Mouse (Mus musculus): ENCODE data around the gene Ubxn1. TPM values are rescaled to one million over a fixed set of nuclear protein-coding genes. Genes with fewer than 3 reads are reported as not detected.
"Not testable (repeated sequence)": the region's sequence is repeated elsewhere in the genome, so short reads cannot be mapped to it uniquely, and the experiment has no call there.

Ubxn1 gene
- total RNA-seq, 2 experiments from 2014 or later = 190 to 208 TPM

DNA sequence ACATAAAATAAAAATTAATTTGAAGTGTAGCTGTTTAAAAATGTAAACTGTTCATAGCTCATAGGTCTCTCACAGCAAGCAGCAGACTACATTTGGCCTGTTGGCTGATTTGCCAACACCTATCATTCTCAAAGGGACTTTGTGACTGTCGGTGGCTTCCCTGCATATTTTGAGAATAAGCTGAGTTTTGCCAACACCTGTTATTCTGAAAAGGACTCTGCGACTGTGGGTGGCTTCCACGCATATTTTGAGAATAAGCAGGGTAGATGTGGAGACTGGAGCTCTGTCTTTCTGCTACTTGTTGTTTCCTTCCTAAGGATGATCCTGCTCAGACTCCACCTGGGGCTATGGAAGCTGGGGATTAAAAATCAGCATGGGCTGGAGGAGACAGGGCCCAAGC lies 18.2 kb upstream of the Ubxn1 start:
- DNase-seq = no peak

- no peak for DNase-seq
Measured at GRCm38 (mm10) chr19:8857689-8858088, 13.6 kb upstream of the Ubxn1 start.

DNA sequence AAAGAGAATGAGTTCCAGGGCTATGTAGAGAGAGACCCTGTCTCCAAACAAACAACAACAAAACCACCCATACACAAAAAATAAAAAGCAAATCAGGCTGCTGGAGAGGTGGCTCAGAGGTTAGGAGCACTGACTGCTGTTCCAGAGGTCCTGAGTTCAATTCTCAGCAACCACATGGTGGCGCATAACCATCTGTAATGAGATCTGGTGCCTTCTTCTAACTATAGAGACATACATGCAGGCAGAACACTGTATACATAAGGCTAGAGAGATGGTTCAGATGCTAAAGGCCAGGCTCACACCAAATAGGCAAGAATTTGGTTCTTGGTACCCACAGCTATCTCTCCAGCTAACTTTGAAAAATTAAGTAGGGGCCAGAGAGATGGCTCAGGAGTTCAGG lies 12.3 kb upstream of the Ubxn1 start:
- DNase-seq = no peak

GRCm38 (mm10) chr19:8864265-8864664 lies 7.0 kb upstream of the Ubxn1 start:
- DNase-seq = no peak

- not testable (repeated sequence) for DNase-seq
Measured at GRCm38 (mm10) chr19:8870381-8870780, 915 bp upstream of the Ubxn1 start.

DNA sequence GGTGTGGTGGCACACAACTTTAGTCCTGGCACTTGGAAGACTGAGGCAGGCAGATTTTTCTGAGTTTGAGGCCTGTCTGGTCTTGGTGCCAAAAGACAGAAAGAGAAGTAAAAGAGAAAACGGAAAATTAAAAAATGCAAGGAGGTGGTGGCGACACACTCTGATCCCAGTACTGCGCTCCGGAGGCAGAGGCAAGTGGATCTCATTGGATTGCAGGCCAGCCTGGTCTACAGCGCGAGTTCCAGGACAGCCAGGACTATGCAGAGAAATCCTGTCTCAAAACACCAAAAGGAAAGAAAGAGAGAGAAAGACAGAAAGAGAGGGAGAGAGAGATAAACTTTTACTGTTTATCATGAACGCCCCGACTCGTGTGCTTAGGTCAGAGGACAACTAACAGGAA lies 458 bp upstream of the Ubxn1 start:
- DNase-seq = no peak

DNA sequence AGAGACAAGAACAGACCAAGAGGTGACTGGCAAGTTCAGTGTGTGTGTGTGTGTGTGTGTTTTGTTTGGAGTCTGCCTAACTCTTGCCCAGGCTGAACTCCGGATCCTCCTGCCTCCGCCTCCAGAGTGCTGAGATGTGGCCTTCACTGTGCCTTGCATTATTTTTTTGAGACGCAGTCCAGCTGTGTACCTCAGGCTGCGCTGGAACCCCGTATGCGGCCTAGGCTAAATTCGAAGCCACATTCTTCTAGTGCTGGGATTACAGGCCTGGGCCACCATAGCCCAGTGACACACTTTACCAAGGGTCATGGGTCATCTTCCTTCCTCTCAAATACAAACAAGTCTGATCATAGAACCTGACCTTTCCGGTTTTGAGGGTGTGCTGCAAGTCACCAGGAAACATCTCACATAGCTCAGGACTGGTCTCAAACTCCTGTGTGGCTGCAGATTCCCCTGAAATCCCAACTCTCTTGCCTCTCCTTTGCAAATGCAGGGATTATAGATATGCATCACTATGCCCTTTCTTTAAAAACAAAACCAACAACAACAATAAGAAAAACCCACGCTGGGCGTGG lies 1.1 kb downstream of the Ubxn1 start:
- no peak for DNase-seq

- DNase-seq = no peak
Measured at GRCm38 (mm10) chr19:8875031-8875430, 3.7 kb downstream of the Ubxn1 start.

GRCm38 (mm10) chr19:8880311-8881033 lies 9.2 kb downstream of the Ubxn1 start, which contains the start of gene Uqcc3:
TSS of gene Uqcc3 (minus strand) at chr19:8880923.
- DNase-seq = peak; percentile 88

DNA sequence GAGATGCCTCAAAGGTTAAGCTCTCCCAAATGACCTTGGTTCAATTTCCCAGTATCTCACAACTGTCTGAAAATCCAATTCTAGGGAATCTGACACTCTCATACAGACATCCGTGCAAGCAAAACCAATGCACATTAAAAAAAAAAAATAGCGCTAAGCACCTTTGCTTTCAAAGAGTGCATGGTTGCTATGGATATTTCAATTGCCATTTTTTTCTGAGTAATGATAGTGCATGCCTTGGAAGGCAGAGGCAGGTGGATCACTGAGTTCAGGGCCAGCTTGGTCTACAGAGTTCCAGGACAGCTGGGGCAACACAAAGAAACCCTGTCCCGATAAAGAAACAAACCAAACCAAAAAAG lies 9.7 kb downstream of the Ubxn1 start:
- DNase-seq = no peak

DNA sequence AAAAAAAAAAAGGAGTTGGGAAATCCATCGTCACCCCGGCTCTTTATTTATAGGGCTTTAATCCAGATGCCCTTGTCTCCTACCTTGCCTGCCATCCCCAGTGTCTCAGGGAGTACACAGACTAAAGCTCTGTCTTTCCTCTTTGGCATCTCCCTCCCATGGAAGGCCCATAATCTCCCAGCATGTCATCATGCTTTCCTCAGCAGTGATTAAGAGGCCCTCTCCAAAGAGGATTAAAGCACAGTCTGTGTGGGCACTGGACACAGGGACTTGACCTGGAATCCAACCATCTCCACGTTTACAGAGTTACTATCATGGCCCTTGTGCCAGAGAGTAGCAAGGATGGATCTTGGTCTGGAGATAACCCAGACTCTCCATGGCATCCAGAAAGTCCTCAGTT lies 12.3 kb downstream of the Ubxn1 start, which contains the start of the genes Lbhd1 and Gm49403:
Lbhd1 (plus strand) TSS at position 117 of the 400 bp plus-strand sequence.
Gm49403 (plus strand) TSS at position 315 of the 400 bp plus-strand sequence.
- no peak for DNase-seq

- no peak for DNase-seq
Measured at GRCm38 (mm10) chr19:8886916-8887584, 15.8 kb downstream of the Ubxn1 start.

DNA sequence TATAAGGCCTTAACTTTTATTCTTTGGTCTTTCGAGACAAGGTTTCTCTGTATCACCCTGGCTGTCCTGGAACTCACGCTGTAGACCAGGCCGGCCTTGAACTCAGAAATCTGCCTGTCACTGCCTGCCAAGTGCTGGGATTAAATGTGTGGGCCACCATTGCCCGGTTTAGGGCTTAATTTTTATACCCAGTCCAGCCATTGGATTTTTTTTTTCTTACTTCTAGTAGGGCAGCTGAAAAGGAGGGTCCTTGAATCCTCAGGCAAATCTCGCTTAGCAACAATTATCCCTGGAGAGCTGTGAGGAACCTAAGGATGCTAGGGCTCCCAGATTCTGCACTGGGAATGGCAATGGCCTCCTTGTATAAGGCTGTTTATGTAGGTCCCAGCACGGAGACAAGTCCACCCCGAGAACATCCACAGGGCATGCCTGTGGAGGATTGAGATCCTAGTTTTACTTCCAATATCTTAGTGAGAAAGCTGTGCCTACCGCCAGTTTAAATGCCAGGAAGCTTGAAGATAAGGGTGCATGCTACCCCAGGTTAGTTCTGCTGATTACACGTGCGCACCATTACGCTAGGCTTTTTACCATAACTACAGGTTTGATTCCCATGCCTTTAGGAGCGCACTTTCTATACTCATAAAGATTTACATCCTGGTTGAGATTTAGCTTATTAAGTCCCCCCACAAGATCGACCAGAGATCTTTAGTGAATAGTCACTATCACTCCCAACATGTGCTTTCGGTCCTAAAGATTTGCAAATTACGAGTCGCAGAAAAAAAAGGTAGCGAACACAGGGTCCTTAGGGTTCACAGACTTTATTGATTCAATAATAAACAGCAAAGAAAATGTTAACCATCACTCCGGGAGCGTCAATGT lies 16.5 kb downstream of the Ubxn1 start:
- DNase-seq = no peak

- DNase-seq = peak; percentile 93
Measured at GRCm38 (mm10) chr19:8888511-8889385, 17.5 kb downstream of the Ubxn1 start, which contains the start of the genes 1810009A15Rik and Gm49416. TSS of gene 1810009A15Rik (plus strand) at chr19:8888853. TSS of gene Gm49416 (plus strand) at chr19:8888926.

- peak; percentile 78 for DNase-seq
Measured at GRCm38 (mm10) chr19:8892829-8893766, 21.8 kb downstream of the Ubxn1 start, which contains the start of gene Ints5. TSS of gene Ints5 (plus strand) at chr19:8893005.

- no peak for DNase-seq
Measured at GRCm38 (mm10) chr19:8895397-8895960, 24.2 kb downstream of the Ubxn1 start.

- DNase-seq = not testable (repeated sequence)
Measured at GRCm38 (mm10) chr19:8896231-8896630, 24.9 kb downstream of the Ubxn1 start.

DNA sequence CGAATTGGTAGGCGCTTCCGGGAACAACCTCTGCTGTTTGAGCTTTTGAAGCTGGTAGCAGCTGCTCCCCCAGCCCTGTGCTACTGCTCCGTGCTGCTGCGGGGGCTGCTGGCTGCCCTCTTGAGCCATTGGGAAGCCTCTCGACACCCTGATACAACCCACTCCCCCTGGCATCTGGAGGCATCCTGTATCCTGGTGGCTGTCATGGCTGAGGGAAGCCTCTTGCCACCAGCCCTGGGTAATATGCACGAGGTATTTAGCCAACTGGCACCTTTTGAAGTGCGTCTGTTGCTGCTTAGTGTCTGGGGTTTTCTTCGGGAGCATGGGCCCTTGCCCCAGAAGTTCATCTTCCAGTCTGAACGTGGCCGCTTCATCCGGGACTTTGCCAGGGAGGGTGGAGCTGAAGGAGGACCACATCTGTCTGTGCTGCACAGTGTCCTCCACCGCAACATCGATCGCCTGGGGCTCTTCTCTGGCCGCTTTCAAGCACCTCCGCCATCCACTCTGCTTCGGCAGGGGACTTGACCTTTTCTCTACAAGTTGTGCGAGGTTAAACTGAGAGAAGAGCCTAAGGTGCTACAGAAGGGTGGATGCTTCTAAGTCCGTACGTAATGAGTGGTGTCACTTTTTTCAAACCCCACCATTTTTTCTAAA lies 26.0 kb downstream of the Ubxn1 start:
- DNase-seq = peak; percentile 35
